Mouse (Mus musculus) kidney, adult 2 months (tissue): Measurements from ENCODE around the gene Phlpp1. TPM values are rescaled to one million over a fixed set of nuclear protein-coding genes. Genes with fewer than 3 reads are reported as not detected.

Experiments
- DNase-seq: peaks from one replicate; pipeline ENCODE4 v3.0.0; 2021
- H3K27ac ChIP-seq: fragments of 200-500 bp; 2 replicates; pipeline ENCODE4 v1.5.1; 2012; ENCODE audit warnings: low read depth, low read length, control low read depth, inconsistent platforms; ENCODE audit not compliant: insufficient read depth
- H3K27me3 ChIP-seq: fragments of 200-500 bp; replicated peaks from 2 replicates; pipeline ENCODE4 v1.6.1; 2012; ENCODE audit warnings: mild to moderate bottlenecking, moderate library complexity, low read length, inconsistent platforms; ENCODE audit not compliant: control insufficient read depth, insufficient read depth
- H3K36me3 ChIP-seq: fragments of 200-500 bp; 2 replicates; pipeline ENCODE4 v1.6.1; 2012; ENCODE audit warnings: mild to moderate bottlenecking, moderate library complexity, low read length, inconsistent platforms; ENCODE audit not compliant: control insufficient read depth, insufficient read depth
- H3K4me1 ChIP-seq: fragments of 200-500 bp; 2 replicates; pipeline ENCODE4 v1.6.1; 2011; ENCODE audit warnings: low read length; ENCODE audit not compliant: control insufficient read depth, insufficient read depth
- H3K4me3 ChIP-seq: fragments of 200-500 bp; 2 replicates; pipeline ENCODE4 v1.5.1; 2011; ENCODE audit warnings: mild to moderate bottlenecking, low read depth, low read length, control low read depth; ENCODE audit not compliant: insufficient read depth
- CTCF ChIP-seq: fragments of 200-500 bp; conservative IDR thresholded peaks from 2 replicates; pipeline ENCODE4 v1.5.1; 2011; ENCODE audit warnings: low read depth, mild to moderate bottlenecking, control low read depth, low read length, moderate library complexity, mixed read lengths; ENCODE audit not compliant: insufficient read depth, insufficient read length
- POLR2A ChIP-seq: fragments of 200-500 bp; IDR thresholded peaks from one replicate; pipeline ENCODE4 v1.6.1; 2011; ENCODE audit warnings: low read depth, low read length, control low read depth
- WGBS: fragments of 180-500 bp; shearing (Covaris S2); methylation state at CpG from one replicate; pipeline ENCODE4 v1.1.7; 2018; 5-methylcytosine and 5-hydroxymethylcytosine counted together
- polyA plus RNA-seq: library from polyadenylated mRNA; depleted of rRNA; stranded (reverse); fragments of >200 nt; gene quantifications from 2 replicates; pipeline ENCODE4 v1.2.3, GENCODE M21; 2012

The Phlpp1 gene
- polyA plus RNA-seq, 1 experiment, result 10.2 TPM

GRCm38 (mm10) chr1:106345265-106345664, 173.7 kb downstream of the Phlpp1 start:
- no peak for TF ChIP-seq POLR2A
- no peak for TF ChIP-seq CTCF
- 89% methylated on average over 2 of the region's 2 CpGs for WGBS

DNA sequence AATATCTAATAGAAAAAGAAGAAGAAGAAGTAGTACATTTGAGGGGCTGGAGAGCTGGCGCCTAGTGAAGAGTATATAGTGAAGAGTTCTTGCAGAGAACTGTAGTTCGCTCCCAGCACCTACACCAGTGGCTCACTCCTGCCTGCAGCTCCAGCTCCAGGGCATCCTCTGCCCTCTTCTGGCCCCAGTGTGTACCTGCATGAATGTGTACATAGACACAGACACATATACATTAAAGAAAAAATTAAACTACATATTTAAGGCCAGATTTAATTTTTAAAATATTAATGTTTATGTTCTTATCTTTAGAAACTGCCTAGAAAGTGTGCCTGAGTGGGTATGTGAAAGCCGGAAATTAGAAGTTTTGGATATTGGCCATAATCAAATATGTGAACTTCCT, 175.2 kb downstream of the Phlpp1 start:
- no peak overlapping the region for H3K4me3 ChIP-seq
- 97% methylated on average over 3 of the region's 3 CpGs for WGBS
- H3K4me1 ChIP-seq, result no peaks in the 10 kb centered on the region
- H3K27me3 ChIP-seq, result no peaks in the 10 kb centered on the region
- no peak for DNase-seq
- peak; percentile 45 for TF ChIP-seq CTCF
- TF ChIP-seq POLR2A, result no peak
- no peak overlapping the region for H3K27ac ChIP-seq
- H3K36me3 ChIP-seq, result peaks cover 3% of the 10 kb centered on the region; the same call in 1 of the 2 replicates

More at GRCm38 (mm10) chr1:106345265-106345664, 173.7 kb downstream of the Phlpp1 start:
- no peak overlapping the region for H3K27ac ChIP-seq
- H3K4me1 ChIP-seq, result no peaks in the 10 kb centered on the region
- no peaks in the 10 kb centered on the region for H3K27me3 ChIP-seq
- H3K4me3 ChIP-seq, result no peak overlapping the region
- DNase-seq, result no peak
- no peaks in the 10 kb centered on the region; the same call in 1 of the 2 replicates for H3K36me3 ChIP-seq

- 93% methylated on average over 3 of the region's 3 CpGs for WGBS
- no peak overlapping the region for H3K4me3 ChIP-seq
- H3K4me1 ChIP-seq, result no peaks in the 10 kb centered on the region
- DNase-seq, result no peak
- peaks cover 3% of the 10 kb centered on the region; the same call in 1 of the 2 replicates for H3K36me3 ChIP-seq
- TF ChIP-seq POLR2A, result no peak
- no peaks in the 10 kb centered on the region for H3K27me3 ChIP-seq
- H3K27ac ChIP-seq, result no peak overlapping the region
Observed at GRCm38 (mm10) chr1:106349116-106349515, 177.6 kb downstream of the Phlpp1 start.

DNA sequence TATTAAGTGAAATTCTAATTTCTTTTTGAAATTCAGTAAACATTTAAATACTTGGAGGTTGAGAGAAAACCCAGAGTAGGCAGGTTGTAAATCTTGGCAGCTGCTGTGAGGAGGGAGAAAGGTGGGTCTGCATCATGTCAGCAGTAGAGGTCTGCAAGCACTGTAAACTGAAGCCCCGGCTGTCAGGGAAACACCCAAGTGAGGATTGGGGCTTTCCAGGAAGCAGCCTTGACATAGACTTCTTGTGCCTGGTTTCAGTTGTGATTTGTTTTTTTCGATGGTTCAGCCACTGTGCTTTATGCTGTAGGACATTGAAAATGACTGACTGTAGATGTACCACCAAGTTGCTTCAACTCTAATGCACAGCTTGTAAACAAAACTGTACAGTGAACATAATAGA, 180.0 kb downstream of the Phlpp1 start:
- Histone ChIP-seq H3K27ac (no peak overlapping the region), H3K27me3 (no peaks in the 10 kb centered on the region), H3K4me1 (no peaks in the 10 kb centered on the region), H3K4me3 (no peak overlapping the region), H3K36me3 (peaks cover 3% of the 10 kb centered on the region; the same call in 1 of the 2 replicates)
- DNase-seq, result no peak
- WGBS, result 60% methylated on average over 2 of the region's 2 CpGs
- TF ChIP-seq POLR2A (no peak), CTCF (no peak)

DNA sequence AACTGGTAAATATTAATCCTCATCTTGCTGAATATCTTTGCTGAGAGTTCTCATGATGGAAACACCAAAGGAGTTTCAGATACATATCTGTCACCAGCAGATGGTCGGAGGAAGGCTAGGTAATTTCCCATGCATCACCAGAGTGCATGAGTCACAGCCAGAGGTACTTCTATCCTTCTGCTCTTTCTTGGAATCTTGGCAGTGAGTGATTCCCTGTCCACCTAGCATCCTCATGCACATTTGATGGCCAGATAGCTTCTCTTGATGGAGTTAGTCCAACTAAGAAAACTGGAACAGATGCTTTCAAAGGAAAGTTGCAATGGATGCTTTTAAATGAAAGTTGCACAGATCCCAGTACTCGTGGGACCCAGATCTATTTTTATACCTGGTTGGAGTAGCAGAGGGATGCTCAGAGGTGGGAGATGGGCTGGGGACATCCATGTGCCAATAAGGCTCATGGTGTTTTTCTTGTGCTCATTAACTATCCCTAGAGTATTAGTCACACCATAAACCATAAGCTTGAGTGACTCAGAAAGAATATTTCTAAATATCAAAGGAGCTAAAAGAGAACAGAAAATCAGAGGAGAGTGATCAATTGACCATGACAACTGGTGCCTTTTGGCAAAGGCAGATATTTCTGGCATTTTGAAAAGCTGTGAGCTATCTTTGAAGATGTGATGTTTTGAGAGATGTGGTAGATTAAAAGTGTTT, 181.4 kb downstream of the Phlpp1 start:
- H3K36me3 ChIP-seq, result peaks cover 3% of the 10 kb centered on the region; the same call in 1 of the 2 replicates
- TF ChIP-seq POLR2A (no peak), CTCF (no peak)
- no peaks in the 10 kb centered on the region for H3K27me3 ChIP-seq
- 93% methylated on average over 2 of the region's 2 CpGs for WGBS
- no peak overlapping the region for H3K4me3 ChIP-seq
- no peaks in the 10 kb centered on the region for H3K4me1 ChIP-seq
- no peak for DNase-seq
- H3K27ac ChIP-seq, result no peak overlapping the region

DNA sequence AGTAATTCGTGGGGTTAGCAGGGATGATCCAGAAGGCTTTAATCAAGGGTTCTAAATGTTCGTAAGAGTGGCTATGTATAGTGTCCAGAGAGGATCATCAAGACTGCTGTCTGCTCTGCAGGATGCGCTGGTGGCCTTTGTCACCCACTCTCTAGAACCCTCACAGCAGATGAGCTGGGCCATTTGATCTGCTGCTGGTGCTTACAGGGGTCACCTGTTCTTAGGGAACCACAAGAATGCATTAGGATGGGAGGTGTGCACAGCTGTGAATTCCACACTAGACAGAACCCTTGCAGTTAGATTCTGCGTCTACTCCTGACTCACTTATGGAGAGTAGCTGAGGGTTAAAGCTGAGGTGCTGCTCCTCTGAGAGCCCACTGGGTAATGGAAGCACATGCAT, 182.4 kb downstream of the Phlpp1 start:
- Histone ChIP-seq H3K27me3 (no peaks in the 10 kb centered on the region), H3K36me3 (peaks cover 3% of the 10 kb centered on the region; the same call in 1 of the 2 replicates), H3K4me3 (no peak overlapping the region), H3K27ac (no peak overlapping the region), H3K4me1 (no peaks in the 10 kb centered on the region)
- no peak for DNase-seq
- TF ChIP-seq POLR2A (no peak), CTCF (no peak)
- WGBS, result 94% methylated on average over 4 of the region's 4 CpGs

- Histone ChIP-seq H3K36me3 (no peaks in the 10 kb centered on the region), H3K27me3 (no peaks in the 10 kb centered on the region), H3K27ac (no peak overlapping the region), H3K4me3 (no peak overlapping the region), H3K4me1 (no peaks in the 10 kb centered on the region)
- TF ChIP-seq POLR2A (no peak), CTCF (no peak)
- DNase-seq, result no peak
Observed at GRCm38 (mm10) chr1:106359474-106359873, 187.9 kb downstream of the Phlpp1 start.
